Mouse (Mus musculus): ENCODE results near the gene Jmjd6.
"Not testable (repeated sequence)": the region's sequence is repeated elsewhere in the genome, so short reads cannot be mapped to it uniquely, and the experiment has no call there.

The Jmjd6 gene

DNA sequence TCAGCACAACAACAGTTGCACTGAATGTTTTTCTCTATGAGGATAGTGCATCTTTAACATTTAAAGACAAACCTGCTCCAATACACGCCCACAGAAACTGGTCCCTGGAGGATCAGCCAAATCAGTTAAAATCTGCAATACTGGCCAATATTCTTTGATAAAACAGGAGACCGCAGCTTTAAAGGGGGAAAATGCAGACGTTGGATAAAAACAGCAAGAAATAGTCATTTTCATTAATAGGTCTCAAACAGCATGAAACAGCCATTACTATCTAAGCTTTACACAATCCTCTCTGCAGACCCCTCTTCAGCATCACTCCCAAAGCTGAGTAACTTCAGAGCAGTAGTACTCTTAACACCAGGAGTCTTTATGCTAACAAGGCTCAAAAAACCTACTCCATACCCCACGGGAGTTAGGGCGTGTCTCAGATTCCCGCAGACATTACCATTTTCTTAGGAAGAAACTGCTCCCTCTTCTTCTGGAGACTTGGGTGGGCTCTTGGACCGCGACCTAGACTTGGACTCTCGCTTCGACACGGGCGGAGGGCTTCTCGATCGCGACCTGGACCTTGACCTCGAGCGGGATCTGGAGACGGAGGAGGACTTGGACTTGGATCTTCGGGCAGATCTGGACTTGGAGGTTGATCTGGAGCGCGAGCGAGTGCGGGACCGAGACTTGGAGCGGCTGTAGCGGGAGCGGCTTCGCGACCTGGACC, 8.5 kb upstream of the Jmjd6 start:
- DNase-seq (ENCODE audit: low spot score) = peak; percentile 79

DNA sequence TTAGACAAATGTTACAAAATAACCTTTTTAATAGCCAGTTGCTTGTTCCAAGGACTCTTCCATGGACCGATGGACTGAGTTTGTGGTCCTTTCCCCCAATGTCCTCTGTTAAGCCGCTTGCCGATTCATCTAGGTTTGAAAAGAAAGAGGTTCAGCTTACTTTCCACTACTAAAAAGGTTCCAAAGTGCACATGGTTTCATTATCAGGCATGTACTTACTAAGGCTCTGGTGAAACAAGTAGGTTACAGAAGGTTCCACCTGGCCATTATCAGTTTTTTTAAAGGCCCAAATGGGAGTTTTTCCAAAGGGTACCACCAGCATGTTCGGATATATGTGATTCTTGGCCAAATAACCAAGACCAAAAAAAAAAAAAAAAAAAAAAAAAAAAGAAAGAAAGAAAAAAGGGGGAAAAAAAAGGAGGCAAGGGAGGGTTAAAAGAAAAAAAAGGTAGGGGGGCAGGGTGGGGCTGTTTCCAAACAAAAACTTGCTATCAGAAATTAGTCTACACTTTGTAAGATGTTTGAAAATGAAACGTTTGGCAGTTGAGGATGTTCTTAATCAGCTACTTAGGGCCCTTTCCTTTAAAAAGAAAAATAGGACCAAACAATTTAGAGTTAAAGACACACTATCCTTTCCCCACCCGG, 7.7 kb upstream of the Jmjd6 start:
- no peak for DNase-seq (ENCODE audit: low spot score)

DNA sequence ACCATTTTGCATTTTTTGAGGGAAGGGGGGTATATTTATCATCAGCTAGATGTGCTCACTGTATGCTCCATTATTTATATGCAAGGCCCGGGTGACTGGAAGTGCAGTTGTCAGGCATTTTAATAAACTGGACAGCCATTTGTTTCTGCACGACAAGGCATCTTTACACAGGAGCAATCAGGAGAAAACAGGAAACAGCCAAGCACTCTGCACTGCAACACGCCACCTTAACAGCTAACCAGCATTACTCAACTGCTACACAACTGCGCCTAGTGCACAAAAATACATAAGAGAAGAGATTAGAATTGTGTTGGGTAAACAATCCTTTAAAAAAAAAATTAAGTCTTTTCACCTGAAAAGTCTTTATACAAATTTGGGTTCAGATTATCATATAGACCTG, 6.8 kb upstream of the Jmjd6 start:
- DNase-seq (ENCODE audit: low spot score) = no peak

DNA sequence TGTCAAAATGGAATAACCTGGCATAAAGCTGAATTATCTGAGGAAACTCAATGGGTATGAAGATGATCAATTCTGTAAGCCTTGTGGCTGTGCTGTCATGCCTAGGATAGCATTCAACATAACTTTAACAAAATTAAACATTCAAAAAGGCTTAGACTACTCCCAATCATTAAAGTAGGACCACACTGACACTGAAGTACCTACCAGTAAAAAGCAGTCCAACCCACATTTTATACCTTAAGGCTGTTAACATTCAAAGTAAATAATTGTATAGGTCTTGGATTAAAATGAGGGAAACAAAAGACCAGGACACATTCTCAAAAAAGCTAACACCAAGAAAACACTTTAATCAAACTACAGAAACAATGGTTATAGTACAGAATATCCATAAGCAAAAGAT, 6.3 kb upstream of the Jmjd6 start:
- DNase-seq (ENCODE audit: low spot score) = no peak

DNA sequence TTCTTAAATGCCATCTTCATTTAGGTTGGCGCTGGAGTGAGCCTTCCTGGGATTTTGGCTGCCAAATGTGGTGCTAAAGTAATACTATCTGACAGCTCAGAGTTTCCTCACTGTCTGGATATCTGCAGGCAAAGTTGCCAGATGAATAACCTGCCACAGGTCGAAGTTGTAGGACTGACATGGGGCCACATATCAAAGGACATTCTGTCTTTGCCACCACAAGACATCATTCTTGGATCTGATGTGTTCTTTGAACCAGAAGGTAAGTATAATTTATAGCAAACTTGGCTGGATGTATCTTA, 5.6 kb upstream of the Jmjd6 start:
- DNase-seq (ENCODE audit: low spot score) = not testable (repeated sequence)

DNA sequence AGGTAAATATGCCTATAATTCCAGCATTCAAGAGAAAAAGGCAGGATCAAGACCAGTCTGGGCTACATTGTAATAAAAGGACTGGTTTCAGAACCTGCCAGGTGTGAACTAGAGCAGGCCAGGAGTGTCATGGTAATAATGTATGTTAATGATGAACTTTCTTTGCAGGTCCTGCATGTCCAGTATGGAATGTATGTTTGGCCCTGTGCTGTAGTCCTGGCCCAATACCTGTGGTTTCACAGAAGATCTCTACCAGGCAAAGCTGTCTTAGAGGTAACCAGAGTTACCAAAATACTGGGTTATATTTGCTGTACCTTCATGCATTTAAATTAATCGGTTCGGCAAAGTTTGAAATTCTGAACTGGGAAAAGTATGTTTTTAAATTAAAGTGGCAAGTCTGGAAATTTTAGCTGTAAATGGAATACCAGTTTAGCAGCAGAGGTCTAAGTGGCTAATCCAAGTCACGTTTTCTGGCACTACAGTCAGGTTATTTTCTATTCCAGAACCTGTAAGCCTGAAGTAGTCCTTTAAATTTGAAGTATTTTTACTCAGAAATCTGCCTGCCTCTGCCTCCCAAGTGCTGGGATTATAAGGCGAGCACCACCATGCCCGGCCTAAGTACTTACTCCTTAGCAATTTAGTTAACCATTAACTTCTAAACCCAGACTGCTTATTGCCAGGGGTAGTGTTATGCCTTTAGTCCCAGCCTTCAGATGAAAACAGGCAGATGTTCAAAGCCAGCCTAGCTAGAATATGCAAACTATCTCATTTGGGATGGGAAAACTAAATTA, 5.0 kb upstream of the Jmjd6 start:
- peak; percentile 35 for DNase-seq (ENCODE audit: low spot score)

DNA sequence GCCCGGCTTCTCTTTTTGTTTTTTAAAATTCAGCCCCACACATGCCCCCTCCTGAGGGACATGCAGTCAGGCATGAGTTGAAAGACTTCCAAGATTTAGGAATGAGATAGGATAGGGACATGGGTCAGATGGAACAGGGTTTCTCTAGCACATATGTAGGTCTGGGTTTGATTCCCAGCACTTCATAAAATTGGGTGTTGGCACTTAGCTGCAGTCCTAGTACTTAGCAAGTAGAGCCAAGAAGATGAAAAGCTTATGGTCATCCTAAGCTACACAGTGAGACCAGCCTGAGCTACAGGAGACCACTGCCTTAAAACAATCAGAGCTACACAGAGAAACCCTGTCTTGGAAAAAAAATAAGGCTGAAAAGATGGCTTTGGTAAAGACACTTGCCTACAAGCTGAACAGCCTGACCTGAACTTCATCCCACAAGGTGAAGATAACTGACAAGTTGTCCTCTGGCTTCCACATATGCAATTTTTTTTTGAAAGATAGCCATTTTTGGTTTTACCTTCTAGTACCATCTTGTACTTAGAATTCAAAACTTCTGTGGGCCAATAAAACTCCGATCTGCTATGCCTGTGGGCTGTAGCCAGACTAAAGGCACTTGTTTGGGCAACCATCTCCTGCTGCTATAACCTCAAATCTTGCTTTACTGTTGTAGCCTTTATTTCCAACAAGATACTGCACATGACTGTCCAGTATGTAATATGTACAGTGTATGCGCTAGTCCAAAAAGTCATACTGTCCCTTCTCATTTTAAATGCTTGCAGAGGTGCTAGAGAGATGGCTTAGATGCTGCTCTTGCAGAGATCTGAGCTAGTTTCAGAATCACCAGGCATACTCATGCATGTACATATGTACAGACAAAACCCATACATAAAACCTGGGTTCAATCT, 4.2 kb upstream of the Jmjd6 start:
- no peak for DNase-seq (ENCODE audit: low spot score)

DNA sequence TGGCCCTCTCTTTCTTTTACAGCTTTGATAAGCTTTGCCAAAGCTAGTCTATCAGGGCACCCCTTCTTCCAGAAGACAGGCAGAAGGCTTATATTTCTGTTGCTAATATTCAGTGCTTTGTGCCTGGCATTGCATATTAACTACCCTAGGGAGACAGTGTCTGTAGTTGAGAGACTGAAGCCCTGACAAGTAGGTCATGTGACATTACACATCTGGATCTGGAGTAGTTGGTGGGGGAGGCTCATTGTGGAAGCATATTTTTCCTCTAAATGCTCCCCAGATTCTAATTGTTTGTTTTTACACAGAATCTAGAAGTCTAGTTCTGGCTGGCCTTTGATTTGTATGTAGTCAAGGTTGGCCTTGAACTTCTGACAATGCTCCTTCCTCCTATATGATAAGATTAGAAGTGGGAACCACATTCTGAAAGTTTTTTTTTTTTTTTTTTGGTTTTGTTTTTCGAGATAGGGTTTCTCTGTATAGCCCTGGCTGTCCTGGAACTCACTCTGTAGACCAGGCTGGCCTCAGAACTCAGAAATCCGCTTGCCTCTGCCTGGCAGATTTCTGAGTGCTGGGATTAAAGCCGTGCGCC, 3.4 kb upstream of the Jmjd6 start:
- no peak for DNase-seq (ENCODE audit: low spot score)

DNA sequence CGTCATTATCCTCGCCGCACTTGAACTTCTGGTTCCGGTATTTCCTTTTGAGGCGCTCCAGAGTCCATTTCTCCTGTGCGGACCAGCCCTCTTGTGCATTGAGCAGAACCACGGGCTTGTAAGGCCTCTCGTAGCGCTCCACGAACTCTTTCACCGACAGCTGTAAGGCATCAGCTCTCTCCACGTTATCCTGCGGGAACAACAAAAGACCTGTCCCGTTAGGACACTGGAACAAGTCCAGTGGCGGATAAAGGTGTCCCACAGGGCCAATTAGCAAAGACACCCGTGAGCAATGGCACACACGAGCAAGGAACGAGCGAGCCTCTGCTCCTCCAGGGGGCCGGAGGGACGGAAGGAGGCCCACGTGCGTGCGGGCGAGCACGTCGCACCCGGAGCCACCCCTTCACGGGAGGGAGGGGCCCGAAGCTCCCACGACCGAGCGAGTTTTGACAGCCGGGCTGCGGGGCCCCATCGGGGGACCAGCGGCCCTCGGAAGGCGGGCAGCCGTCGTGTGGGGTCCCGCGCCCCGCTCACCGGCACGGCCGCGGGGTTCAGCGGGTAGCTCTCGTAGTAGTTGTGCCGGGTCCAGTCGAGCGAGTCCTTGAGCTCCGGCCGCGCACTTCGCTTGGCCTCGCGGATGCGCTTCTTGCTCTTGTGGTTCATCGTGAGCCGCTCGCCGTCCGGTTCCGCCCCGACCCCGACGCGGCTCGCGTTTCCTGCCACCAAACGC, 553 bp downstream of the Jmjd6 start:
- peak; percentile 66 for DNase-seq (ENCODE audit: low spot score)

DNA sequence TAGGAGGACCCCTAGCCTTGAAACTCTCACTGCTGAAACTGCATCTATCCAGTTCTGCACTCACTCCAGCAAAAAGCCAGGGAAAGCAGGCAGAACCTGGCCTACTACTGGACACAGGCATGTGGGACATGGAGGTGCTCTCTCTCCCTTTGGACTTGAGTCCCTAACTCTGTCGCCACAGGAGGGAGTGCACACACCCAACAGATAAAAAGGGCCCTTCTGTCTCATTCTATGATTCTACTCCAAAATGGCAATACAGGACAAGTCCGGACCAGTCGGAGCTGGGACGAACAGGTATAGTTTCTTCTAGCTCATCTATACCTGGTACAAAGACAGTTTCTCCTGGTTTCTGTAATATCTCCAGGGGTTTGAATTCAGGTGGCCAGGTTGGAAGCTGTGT, 2.5 kb downstream of the Jmjd6 start:
- DNase-seq (ENCODE audit: low spot score) = no peak

DNA sequence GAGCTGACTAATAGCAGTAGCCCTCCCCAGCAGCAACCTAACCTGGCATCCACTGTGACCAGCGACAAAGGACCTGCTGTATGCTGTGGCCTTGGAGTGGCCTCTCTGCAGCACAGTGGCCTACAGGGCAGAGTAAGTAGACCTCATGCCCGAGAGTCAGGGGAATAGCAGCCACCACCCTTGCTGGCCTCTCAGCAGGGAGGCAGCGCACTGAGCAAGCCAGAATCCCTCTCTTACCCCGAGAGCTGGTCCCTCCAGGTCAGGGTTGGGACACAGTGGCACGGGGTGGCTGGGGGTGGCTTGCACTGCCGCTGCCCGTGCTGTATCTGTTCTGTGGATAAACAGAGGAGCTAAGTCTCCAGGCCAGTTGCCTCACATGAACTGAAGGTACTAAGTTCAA, 3.6 kb downstream of the Jmjd6 start:
- no peak for DNase-seq (ENCODE audit: low spot score)

DNA sequence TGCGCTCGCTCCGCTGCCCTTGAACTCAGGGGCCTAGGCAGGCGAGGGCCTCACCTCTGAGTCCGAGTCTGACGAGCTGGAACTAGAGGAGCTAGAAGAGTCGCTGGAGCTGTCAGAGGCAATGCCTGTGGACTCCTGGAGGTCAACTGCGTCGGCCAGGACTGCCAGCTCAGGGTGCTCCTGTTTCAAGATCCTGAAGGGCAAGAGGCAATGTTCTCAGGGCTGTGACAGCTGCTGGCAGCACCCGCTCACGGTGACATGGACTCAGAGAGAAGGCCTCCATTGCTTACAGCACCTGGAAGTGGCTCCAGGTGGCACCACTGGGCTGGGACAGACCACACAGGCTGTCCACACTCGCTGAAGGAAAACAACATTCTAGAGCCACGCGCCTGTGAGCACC, 4.3 kb downstream of the Jmjd6 start:
- DNase-seq (ENCODE audit: low spot score) = no peak

DNA sequence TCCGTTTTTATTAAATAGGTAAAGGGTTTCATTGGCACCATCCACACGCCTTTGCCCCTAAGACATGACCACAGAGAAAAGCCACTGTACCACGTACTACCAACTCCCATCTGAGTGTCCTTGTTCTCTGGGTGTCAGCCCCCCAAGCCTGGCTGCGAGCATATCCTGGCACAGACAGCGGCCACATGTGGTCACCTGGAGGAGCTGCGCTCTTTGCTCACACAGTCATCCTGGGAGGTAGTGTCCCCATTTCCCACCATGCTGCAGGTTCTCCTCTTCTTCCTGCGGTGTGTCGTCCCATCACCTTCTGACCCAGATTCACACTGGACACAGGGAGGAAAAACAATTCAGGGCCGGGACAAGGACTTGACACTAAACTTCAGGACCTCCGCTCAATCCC, 5.8 kb downstream of the Jmjd6 start:
- DNase-seq (ENCODE audit: low spot score) = no peak

DNA sequence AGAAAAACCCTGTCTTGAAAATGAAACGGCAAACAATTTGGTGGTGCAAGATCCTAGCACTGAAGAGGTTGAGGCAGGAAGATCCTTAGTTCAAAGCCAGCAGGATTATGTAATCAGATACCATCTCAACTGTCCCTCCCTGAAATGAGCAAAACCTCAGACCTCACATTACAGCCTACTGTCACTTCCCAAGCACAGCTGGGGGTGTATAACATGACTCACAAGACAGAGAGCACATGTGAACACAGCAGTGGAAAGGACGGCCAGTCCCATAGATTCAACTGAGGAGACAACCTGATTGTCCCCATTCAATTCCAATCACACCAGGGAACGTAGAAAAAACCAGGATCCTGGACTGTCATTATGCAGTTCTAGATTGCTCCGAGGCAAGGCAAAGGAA, 7.0 kb downstream of the Jmjd6 start:
- DNase-seq (ENCODE audit: low spot score) = no peak

DNA sequence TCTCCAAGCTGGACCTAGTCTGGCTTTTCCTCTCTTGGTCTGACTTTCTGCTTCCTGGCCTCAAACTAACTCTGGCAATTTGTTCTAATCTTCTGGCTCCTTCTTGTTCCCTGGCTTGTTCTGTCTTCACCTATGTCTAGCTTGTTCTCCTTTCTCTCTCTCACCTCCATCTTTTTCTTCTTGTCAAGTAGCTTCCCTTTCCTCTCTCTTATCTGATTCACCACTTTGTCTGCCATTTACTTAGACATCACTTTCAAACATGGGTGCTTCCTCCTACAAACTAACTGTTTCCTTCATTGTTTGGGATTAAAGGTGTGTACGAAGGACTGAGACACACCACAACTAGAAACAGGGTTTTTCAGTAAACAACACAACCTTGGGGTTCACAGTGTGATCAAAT, 8.3 kb downstream of the Jmjd6 start:
- DNase-seq (ENCODE audit: low spot score) = no peak

DNA sequence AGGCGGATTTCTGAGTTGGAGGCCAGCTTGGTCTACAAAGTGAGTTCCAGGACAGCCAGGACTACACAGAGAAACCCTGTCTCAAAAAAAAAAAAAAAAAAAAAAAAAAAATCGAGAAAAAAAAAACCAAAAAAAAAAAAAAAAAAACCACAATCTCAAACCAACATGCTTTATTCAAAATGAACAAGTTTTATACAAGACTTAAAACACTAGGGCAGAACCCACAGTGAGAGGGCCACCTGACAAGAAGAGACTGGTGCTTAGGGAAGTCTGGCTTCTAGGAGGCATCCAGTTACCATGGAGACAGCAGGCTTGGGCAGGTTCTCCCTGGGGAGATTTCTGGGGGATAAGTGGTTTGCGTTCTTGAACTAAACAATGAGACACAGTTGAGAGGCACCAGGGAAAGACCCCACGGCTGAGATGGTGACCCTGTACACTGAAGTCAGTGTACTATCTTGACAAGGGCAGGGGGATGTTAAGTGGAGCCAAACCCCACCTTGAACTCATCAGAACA, 11.0 kb downstream of the Jmjd6 start:
- no peak for DNase-seq (ENCODE audit: low spot score)

DNA sequence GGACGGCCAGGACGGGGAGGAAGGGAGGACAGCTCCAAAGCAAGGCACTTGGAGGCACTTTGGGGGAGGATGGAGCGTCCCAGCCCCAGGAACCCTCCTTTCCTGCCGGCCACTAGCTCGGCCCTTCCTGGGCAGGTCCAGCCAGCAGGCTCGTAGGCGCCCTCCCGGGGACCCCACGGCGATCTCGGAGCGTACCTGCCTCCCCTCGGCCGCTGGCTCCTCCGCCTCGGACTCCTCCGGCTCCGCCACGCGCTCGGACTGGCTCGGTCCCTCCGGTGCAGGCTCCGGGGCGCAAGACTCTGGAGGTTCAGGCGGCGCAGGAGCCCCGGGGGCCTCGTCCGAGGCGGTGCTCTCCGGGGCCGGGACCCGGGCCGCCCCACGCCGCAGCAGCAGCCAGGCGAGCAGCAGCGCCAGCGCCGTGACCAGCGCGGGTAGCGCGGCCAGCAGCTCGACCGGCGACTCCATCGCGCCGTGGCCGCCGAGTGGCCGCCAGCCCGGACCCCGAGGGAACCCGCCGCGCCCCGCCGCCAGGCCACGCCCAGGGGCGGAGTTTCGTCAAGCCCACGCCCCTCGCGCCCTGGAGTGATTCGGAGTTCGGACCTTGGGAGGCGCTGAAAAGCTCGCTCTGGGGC, 15.6 kb downstream of the Jmjd6 start, which contains the start of gene Mxra7:
Gene Mxra7 (minus strand): TSS at position 513 of the 632 bp plus-strand sequence.
- DNase-seq (ENCODE audit: low spot score) = peak; percentile 79

DNA sequence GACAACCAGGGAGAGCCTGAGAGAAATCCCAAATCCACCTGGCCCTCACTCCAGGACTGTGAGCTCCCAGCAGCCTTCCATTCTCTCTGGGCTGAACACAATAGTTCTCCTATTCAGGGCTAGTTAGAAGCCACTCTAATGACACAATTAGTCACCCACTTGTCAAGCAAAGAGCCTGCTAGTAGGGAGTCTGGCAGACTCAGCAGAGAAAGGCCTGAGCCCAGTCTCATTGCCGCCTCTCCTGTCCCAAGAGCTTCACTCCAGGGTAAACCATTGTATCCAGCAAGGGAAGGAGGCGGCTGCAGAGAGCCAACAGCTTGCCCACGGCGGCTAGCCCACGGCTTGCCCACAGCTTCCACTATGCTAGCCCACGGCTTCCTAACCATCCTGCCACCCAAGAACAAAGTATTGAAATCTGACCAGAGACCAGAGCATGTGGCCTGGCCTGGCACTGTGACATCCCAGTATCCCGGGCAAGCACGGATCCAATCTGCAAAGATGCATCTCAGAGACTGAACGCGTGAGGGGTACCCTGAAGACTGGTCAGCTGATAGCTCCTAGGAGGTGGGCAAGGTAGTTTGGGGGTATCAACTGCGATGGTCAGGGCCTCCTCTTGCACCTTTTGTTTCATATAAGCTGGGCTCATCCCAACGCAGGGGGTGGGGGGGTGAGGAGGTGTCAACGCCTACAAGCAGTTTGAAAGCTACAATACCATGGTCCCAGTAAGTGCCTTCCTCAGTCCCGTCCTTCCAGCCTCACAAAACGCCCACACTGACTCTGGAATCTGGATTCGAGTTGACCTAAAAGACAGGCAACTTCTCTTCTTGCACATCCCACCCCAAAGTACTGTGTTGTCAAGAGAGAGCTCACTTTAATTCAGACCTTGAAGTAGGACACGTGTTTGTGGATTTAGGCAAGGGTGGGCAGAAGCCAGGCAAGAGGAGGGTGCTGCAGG, 16.4 kb downstream of the Jmjd6 start:
- DNase-seq (ENCODE audit: low spot score) = no peak

DNA sequence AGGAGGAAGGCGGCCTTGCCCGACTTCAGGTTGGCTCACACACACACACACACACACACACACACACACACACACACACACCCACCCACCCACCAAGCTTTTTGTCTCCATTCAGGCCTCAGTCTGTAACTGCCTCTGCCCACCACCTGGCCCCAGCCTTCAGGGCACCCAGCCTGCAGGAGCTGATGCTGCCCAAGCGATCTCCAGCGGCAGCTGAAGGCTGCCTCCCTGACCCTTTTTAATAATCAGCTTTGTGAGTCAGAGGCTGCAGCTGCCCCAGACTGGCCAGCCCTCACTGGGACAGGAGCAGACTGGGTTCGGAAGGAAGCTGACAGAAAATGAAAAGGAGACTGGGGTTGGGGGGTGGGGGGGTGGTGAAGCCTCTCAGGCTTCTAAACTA, 18.0 kb downstream of the Jmjd6 start:
- DNase-seq (ENCODE audit: low spot score) = no peak
